Mouse (Mus musculus): ENCODE results near the gene Dapk3. TPM values are rescaled to one million over a fixed set of nuclear protein-coding genes. Genes with fewer than 3 reads are reported as not detected.

The Dapk3 gene
- polyA plus RNA-seq, 1 experiment: 64.8 TPM

DNA sequence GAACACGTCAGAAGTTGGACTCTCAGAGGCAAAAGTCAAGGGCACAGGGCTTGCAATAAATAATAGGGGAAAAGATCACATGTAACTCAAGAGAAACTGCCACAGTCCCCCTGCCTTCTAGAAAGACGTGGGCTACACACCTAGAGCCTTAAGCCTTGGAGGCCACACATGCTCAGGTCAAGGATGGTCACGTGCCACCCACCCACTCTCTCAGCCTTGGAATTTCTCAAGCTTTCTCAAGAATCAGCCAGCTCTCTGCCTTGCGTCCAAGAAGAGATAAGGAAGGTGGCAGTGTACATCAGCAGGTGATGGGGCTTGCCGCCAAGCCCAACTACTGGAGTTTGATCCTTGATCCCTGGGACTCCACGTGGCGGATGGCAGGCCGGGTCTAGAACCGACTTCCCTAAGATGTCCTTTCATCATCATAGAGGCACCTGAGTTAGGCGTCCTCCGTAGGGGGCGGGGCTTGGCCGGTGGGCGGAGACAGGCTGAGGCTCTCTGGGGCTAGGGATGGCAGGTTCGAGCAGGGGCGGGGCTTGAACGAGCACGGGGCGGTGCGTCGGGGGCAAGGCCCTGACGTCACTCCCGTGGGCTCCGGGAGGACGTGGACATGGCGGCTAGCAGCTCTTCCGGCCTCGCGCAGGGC lies 49.9 kb downstream of the Dapk3 start, which contains the start of gene Zfr2:
Gene Zfr2, plus strand, starts transcription at position 576 of the 646 bp plus-strand sequence.
- Histone ChIP-seq H3K9me3 (replicated peaks; ENCODE audit: control insufficient read depth, insufficient read depth, low read length, poor library complexity, severe bottlenecking) (no peaks in the 10 kb centered on the region), H3K27ac (ENCODE audit: insufficient read depth, low read length) (no peak within 1 kb of the TSS), H3K27me3 (ENCODE audit: control insufficient read depth, insufficient read depth, low read length, poor library complexity, severe bottlenecking) (no peaks in the 10 kb centered on the region), H3K4me1 (ENCODE audit: control insufficient read depth, insufficient read depth, low read length) (no peaks in the 10 kb centered on the region), H3K4me3 (ENCODE audit: low read depth, low read length) (peak within 1 kb of the TSS; percentile 70), H3K36me3 (ENCODE audit: control insufficient read depth, insufficient read depth, low read length, poor library complexity, severe bottlenecking) (no peaks in the 10 kb centered on the region), H3K9ac (ENCODE audit: low read depth, poor library complexity, severe bottlenecking) (peak within 1 kb of the TSS; percentile 54)
- TF ChIP-seq POLR2A (IDR thresholded peaks at IDR 0.05; ENCODE audit: insufficient read depth, low read length): no peak

DNA sequence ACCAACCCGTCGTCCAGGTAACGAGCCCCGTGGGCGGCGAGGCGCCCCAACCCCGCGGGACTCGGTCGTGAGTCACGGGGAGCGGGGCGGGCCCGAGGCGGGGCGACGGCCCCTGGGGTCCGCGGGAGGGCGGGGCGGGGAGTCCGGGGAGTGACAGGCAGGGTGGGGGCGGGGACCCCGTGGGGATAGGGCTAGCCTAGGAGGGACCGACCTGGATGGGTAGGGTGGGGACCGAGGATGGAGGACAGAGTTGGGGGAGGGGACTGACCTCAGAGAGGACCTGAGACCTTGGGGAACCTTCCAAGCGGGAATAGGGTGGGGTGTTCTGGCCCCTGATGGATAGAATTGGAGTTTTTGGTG lies 50.4 kb downstream of the Dapk3 start:
- no peak overlapping the region for H3K27ac ChIP-seq (ENCODE audit: insufficient read depth, low read length)
- H3K4me1 ChIP-seq (ENCODE audit: control insufficient read depth, insufficient read depth, low read length): no peaks in the 10 kb centered on the region
- no peaks in the 10 kb centered on the region for H3K36me3 ChIP-seq (ENCODE audit: control insufficient read depth, insufficient read depth, low read length, poor library complexity, severe bottlenecking)
- TF ChIP-seq POLR2A (IDR thresholded peaks at IDR 0.05; ENCODE audit: insufficient read depth, low read length) (no peak), CTCF (IDR thresholded peaks at IDR 0.05; ENCODE audit: low read depth, low read length) (no peak), EP300 (IDR thresholded peaks at IDR 0.05; ENCODE audit: insufficient read depth, low read depth, low read length) (no peak)
- no peaks in the 10 kb centered on the region for H3K27me3 ChIP-seq (ENCODE audit: control insufficient read depth, insufficient read depth, low read length, poor library complexity, severe bottlenecking)
- H3K4me3 ChIP-seq (ENCODE audit: low read depth, low read length): peak overlapping the region; percentile 70
- no peaks in the 10 kb centered on the region for H3K9me3 ChIP-seq (replicated peaks; ENCODE audit: control insufficient read depth, insufficient read depth, low read length, poor library complexity, severe bottlenecking)
- peak overlapping the region; percentile 54 for H3K9ac ChIP-seq (ENCODE audit: low read depth, poor library complexity, severe bottlenecking)

- Histone ChIP-seq H3K4me1 (ENCODE audit: control insufficient read depth, insufficient read depth, low read length) (no peaks in the 10 kb centered on the region), H3K4me3 (ENCODE audit: low read depth, low read length) (no peak overlapping the region)
These were observed 51.4 kb downstream of the Dapk3 start for GRCm38 (mm10) chr10:81234206-81234605.

DNA sequence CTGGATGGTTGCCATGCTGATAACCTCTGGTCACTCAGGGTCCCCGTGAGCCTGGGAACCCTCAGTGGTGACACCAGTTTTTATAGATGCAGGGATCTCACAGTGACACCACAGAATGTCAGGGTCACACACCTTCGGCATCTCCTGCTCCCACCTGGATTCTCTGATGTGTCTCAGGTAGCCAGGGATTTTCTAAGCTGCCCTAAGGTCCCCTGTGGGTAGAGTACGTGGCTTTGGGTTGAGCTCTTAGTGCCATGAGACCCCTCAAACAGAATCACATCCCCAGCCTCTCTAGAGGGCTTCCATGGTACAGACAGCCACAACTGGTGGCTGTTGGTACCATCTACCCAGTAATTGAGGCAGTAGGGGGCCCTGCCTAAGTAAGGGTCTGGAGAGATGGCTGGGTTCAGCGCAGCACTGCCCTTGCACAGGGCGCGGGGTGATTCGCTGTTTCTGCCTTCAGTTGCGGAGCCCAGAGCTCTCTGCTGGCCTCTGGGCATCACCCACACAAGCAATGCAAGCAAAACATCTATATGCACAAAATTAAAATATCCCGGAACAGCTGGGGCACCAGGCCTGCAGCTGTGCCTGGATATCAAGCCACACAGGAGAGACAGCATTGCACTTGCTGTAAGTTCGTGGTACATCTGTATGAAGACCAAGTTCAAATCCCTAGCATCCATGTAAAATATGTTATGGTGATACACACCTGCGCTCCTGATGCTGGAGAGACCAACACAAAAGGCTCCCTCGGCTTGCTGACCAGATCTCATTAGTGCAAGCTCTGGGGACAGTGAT lies 53.9 kb downstream of the Dapk3 start:
- Histone ChIP-seq H3K36me3 (ENCODE audit: control insufficient read depth, insufficient read depth, low read length, poor library complexity, severe bottlenecking) (no peaks in the 10 kb centered on the region), H3K27me3 (ENCODE audit: control insufficient read depth, insufficient read depth, low read length, poor library complexity, severe bottlenecking) (no peaks in the 10 kb centered on the region), H3K4me1 (ENCODE audit: control insufficient read depth, insufficient read depth, low read length) (no peaks in the 10 kb centered on the region), H3K9me3 (replicated peaks; ENCODE audit: control insufficient read depth, insufficient read depth, low read length, poor library complexity, severe bottlenecking) (no peaks in the 10 kb centered on the region), H3K9ac (ENCODE audit: low read depth, poor library complexity, severe bottlenecking) (no peak overlapping the region), H3K27ac (ENCODE audit: insufficient read depth, low read length) (no peak overlapping the region), H3K4me3 (ENCODE audit: low read depth, low read length) (no peak overlapping the region)
- TF ChIP-seq CTCF (IDR thresholded peaks at IDR 0.05; ENCODE audit: low read depth, low read length): no peak
- no peak for TF ChIP-seq POLR2A (IDR thresholded peaks at IDR 0.05; ENCODE audit: insufficient read depth, low read length)
- no peak for TF ChIP-seq EP300 (IDR thresholded peaks at IDR 0.05; ENCODE audit: insufficient read depth, low read depth, low read length)

More at GRCm38 (mm10) chr10:81234206-81234605, 51.4 kb downstream of the Dapk3 start:
- Histone ChIP-seq H3K27me3 (ENCODE audit: control insufficient read depth, insufficient read depth, low read length, poor library complexity, severe bottlenecking) (no peaks in the 10 kb centered on the region), H3K36me3 (ENCODE audit: control insufficient read depth, insufficient read depth, low read length, poor library complexity, severe bottlenecking) (no peaks in the 10 kb centered on the region), H3K9me3 (replicated peaks; ENCODE audit: control insufficient read depth, insufficient read depth, low read length, poor library complexity, severe bottlenecking) (no peaks in the 10 kb centered on the region), H3K27ac (ENCODE audit: insufficient read depth, low read length) (no peak overlapping the region), H3K9ac (ENCODE audit: low read depth, poor library complexity, severe bottlenecking) (no peak overlapping the region)
- no peak for TF ChIP-seq CTCF (IDR thresholded peaks at IDR 0.05; ENCODE audit: low read depth, low read length)
- TF ChIP-seq EP300 (IDR thresholded peaks at IDR 0.05; ENCODE audit: insufficient read depth, low read depth, low read length): no peak
- no peak for TF ChIP-seq POLR2A (IDR thresholded peaks at IDR 0.05; ENCODE audit: insufficient read depth, low read length)

DNA sequence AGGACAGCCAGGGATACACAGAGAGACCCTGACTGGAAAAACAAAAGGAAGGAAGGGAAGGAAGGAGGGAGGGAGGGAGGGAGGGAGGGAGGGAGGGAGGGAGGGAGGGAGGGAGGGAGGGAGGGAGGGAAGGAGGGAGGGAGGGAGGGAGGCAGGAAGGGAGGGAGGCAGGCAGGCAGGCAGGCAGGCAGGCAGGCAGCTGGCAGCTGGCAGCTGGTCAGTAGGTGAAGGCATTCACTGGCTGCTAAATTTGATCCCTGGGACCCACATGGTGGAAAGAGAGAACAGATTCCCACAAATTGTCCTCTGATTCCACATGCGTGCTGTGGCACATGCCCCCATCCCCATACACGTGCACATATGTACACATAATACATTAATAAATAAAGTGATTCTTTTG lies 55.8 kb downstream of the Dapk3 start:
- Histone ChIP-seq H3K27me3 (ENCODE audit: control insufficient read depth, insufficient read depth, low read length, poor library complexity, severe bottlenecking) (no peaks in the 10 kb centered on the region), H3K27ac (ENCODE audit: insufficient read depth, low read length) (no peak overlapping the region), H3K9me3 (replicated peaks; ENCODE audit: control insufficient read depth, insufficient read depth, low read length, poor library complexity, severe bottlenecking) (no peaks in the 10 kb centered on the region)

DNA sequence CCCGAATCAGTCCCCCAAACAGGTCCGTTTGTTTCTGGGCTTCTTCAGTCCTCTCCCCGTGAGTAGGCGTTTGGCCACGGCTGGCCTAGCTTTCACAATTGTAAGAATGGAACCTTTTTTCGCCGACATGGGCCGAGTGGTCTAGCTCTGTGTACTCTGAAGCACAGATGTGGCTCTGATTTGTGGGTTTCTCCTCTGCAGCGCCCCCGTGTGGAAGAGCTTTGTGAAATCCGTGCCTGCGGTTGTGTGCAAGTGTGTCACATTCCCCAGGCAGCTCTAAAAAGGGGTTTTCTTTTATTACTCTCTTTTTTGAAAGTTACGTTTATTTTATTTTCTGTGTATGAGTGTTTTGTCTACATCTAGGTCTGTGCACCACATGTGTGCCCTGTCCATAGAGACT lies 58.1 kb downstream of the Dapk3 start:
- no peaks in the 10 kb centered on the region for H3K27me3 ChIP-seq (ENCODE audit: control insufficient read depth, insufficient read depth, low read length, poor library complexity, severe bottlenecking)
- H3K4me1 ChIP-seq (ENCODE audit: control insufficient read depth, insufficient read depth, low read length): peaks cover 1% of the 10 kb centered on the region
- no peaks in the 10 kb centered on the region for H3K36me3 ChIP-seq (ENCODE audit: control insufficient read depth, insufficient read depth, low read length, poor library complexity, severe bottlenecking)
- H3K9ac ChIP-seq (ENCODE audit: low read depth, poor library complexity, severe bottlenecking): no peak overlapping the region
- no peak overlapping the region for H3K4me3 ChIP-seq (ENCODE audit: low read depth, low read length)
- H3K9me3 ChIP-seq (replicated peaks; ENCODE audit: control insufficient read depth, insufficient read depth, low read length, poor library complexity, severe bottlenecking): no peaks in the 10 kb centered on the region
- TF ChIP-seq EP300 (IDR thresholded peaks at IDR 0.05; ENCODE audit: insufficient read depth, low read depth, low read length) (no peak), CTCF (IDR thresholded peaks at IDR 0.05; ENCODE audit: low read depth, low read length) (no peak), POLR2A (IDR thresholded peaks at IDR 0.05; ENCODE audit: insufficient read depth, low read length) (no peak)
- H3K27ac ChIP-seq (ENCODE audit: insufficient read depth, low read length): no peak overlapping the region

More for the DNA sequence above, 55.8 kb downstream of the Dapk3 start:
- no peak for TF ChIP-seq POLR2A (IDR thresholded peaks at IDR 0.05; ENCODE audit: insufficient read depth, low read length)
- no peak for TF ChIP-seq CTCF (IDR thresholded peaks at IDR 0.05; ENCODE audit: low read depth, low read length)
- no peak for TF ChIP-seq EP300 (IDR thresholded peaks at IDR 0.05; ENCODE audit: insufficient read depth, low read depth, low read length)
- Histone ChIP-seq H3K4me1 (ENCODE audit: control insufficient read depth, insufficient read depth, low read length) (no peaks in the 10 kb centered on the region), H3K36me3 (ENCODE audit: control insufficient read depth, insufficient read depth, low read length, poor library complexity, severe bottlenecking) (no peaks in the 10 kb centered on the region), H3K9ac (ENCODE audit: low read depth, poor library complexity, severe bottlenecking) (no peak overlapping the region), H3K4me3 (ENCODE audit: low read depth, low read length) (no peak overlapping the region)

Measured in ES-Bruce4 (cell line).